Mouse (Mus musculus): Measurements from ENCODE around the gene Hinfp. TPM values are rescaled to one million over a fixed set of nuclear protein-coding genes. Genes with fewer than 3 reads are reported as not detected.

Hinfp gene
- polyA plus RNA-seq, 1 experiment from 2014 or later: 15.1 TPM

- Histone ChIP-seq H3K9me3 (replicated peaks) (no peaks in the 10 kb centered on the region), H3K27ac (peak overlapping the region; percentile 78), H3K36me3 (peaks cover 22% of the 10 kb centered on the region), H3K4me3 (peak overlapping the region; percentile 80), H3K27me3 (no peaks in the 10 kb centered on the region), H3K4me1 (replicated peaks) (peaks cover 30% of the 10 kb centered on the region), H3K4me2 (peak overlapping the region; percentile 93), H3K9ac (peak overlapping the region; percentile 93)
- WGBS: 3% methylated on average over 37 of the region's 37 CpGs
- ATAC-seq (replicated peaks; ENCODE audit: insufficient number of reproducible peaks, insufficient read depth, low FRiP score, low read depth): no peak
Measured at GRCm38 (mm10) chr9:44319105-44319886, 13.8 kb upstream of the Hinfp start.

- H3K4me3 ChIP-seq: peak overlapping the region; percentile 80
- H3K27me3 ChIP-seq: no peaks in the 10 kb centered on the region
- H3K9me3 ChIP-seq (replicated peaks): no peaks in the 10 kb centered on the region
- ATAC-seq (replicated peaks; ENCODE audit: insufficient number of reproducible peaks, insufficient read depth, low FRiP score, low read depth): no peak
- peak overlapping the region; percentile 93 for H3K9ac ChIP-seq
- H3K4me2 ChIP-seq: peak overlapping the region; percentile 93
- peaks cover 30% of the 10 kb centered on the region for H3K4me1 ChIP-seq (replicated peaks)
- no peak overlapping the region for H3K27ac ChIP-seq
- peaks cover 27% of the 10 kb centered on the region for H3K36me3 ChIP-seq
- WGBS: 30% methylated on average over 3 of the region's 3 CpGs
Measured at GRCm38 (mm10) chr9:44318826-44319095, 13.3 kb upstream of the Hinfp start.

GRCm38 (mm10) chr9:44318076-44318825 is 12.8 kb upstream of the Hinfp start:
- Histone ChIP-seq H3K4me1 (replicated peaks) (peaks cover 30% of the 10 kb centered on the region), H3K9ac (peak overlapping the region; percentile 93; the same call in 1 of the 2 replicates), H3K27me3 (no peaks in the 10 kb centered on the region), H3K9me3 (replicated peaks) (no peaks in the 10 kb centered on the region), H3K27ac (no peak overlapping the region), H3K4me3 (peak overlapping the region; percentile 80), H3K4me2 (peak overlapping the region; percentile 93), H3K36me3 (peaks cover 32% of the 10 kb centered on the region)
- 65% methylated on average over 5 of the region's 5 CpGs for WGBS
- no peak for ATAC-seq (replicated peaks; ENCODE audit: insufficient number of reproducible peaks, insufficient read depth, low FRiP score, low read depth)

GRCm38 (mm10) chr9:44317452-44317851 is 12.0 kb upstream of the Hinfp start:
- Histone ChIP-seq H3K27ac (no peak overlapping the region), H3K4me2 (peak overlapping the region; percentile 93; the same call in 1 of the 2 replicates), H3K4me1 (replicated peaks) (peaks cover 30% of the 10 kb centered on the region), H3K9me3 (replicated peaks) (no peaks in the 10 kb centered on the region), H3K9ac (no peak overlapping the region), H3K4me3 (no peak overlapping the region), H3K36me3 (peaks cover 37% of the 10 kb centered on the region), H3K27me3 (no peaks in the 10 kb centered on the region)
- ATAC-seq (replicated peaks; ENCODE audit: insufficient number of reproducible peaks, insufficient read depth, low FRiP score, low read depth): no peak
- WGBS: 64% methylated on average over 4 of the region's 4 CpGs

GRCm38 (mm10) chr9:44314910-44315309 is 9.4 kb upstream of the Hinfp start:
- no peak overlapping the region for H3K27ac ChIP-seq
- H3K36me3 ChIP-seq: peaks cover 37% of the 10 kb centered on the region
- no peaks in the 10 kb centered on the region for H3K9me3 ChIP-seq (replicated peaks)
- no peak for ATAC-seq (replicated peaks; ENCODE audit: insufficient number of reproducible peaks, insufficient read depth, low FRiP score, low read depth)
- H3K4me3 ChIP-seq: no peak overlapping the region
- H3K4me2 ChIP-seq: no peak overlapping the region
- H3K4me1 ChIP-seq (replicated peaks): peaks cover 34% of the 10 kb centered on the region
- WGBS: 91% methylated on average over 18 of the region's 18 CpGs
- H3K27me3 ChIP-seq: no peaks in the 10 kb centered on the region
- no peak overlapping the region for H3K9ac ChIP-seq

- H3K36me3 ChIP-seq: peaks cover 37% of the 10 kb centered on the region
- ATAC-seq (replicated peaks; ENCODE audit: insufficient number of reproducible peaks, insufficient read depth, low FRiP score, low read depth): no peak
Measured at GRCm38 (mm10) chr9:44314257-44314547, 8.7 kb upstream of the Hinfp start.

GRCm38 (mm10) chr9:44313476-44314256 is 8.2 kb upstream of the Hinfp start:
- Histone ChIP-seq H3K27ac (no peak overlapping the region), H3K9ac (no peak overlapping the region), H3K27me3 (no peaks in the 10 kb centered on the region), H3K36me3 (peaks cover 37% of the 10 kb centered on the region), H3K9me3 (replicated peaks) (no peaks in the 10 kb centered on the region), H3K4me1 (replicated peaks) (peaks cover 25% of the 10 kb centered on the region), H3K4me2 (no peak overlapping the region), H3K4me3 (no peak overlapping the region)
- 75% methylated on average over 19 of the region's 19 CpGs for WGBS
- no peak for ATAC-seq (replicated peaks; ENCODE audit: insufficient number of reproducible peaks, insufficient read depth, low FRiP score, low read depth)

More at GRCm38 (mm10) chr9:44314257-44314547, 8.7 kb upstream of the Hinfp start:
- 72% methylated on average over 4 of the region's 4 CpGs for WGBS
- Histone ChIP-seq H3K27ac (no peak overlapping the region), H3K4me3 (no peak overlapping the region), H3K4me1 (replicated peaks) (peaks cover 30% of the 10 kb centered on the region), H3K9me3 (replicated peaks) (no peaks in the 10 kb centered on the region), H3K4me2 (no peak overlapping the region), H3K9ac (no peak overlapping the region), H3K27me3 (no peaks in the 10 kb centered on the region)

- peak; percentile 54; the same call in 1 of the 2 replicates for ATAC-seq (replicated peaks; ENCODE audit: insufficient number of reproducible peaks, insufficient read depth, low FRiP score, low read depth)
- no peak overlapping the region; the same call in 1 of the 2 replicates for H3K4me3 ChIP-seq
- WGBS: 28% methylated on average over 27 of the region's 27 CpGs
- H3K9ac ChIP-seq: no peak overlapping the region
- peak overlapping the region; percentile 54 for H3K27ac ChIP-seq
- peaks cover 36% of the 10 kb centered on the region for H3K36me3 ChIP-seq
- H3K27me3 ChIP-seq: no peaks in the 10 kb centered on the region
- peak overlapping the region; percentile 32 for H3K4me2 ChIP-seq
- H3K9me3 ChIP-seq (replicated peaks): no peaks in the 10 kb centered on the region
- H3K4me1 ChIP-seq (replicated peaks): peaks cover 11% of the 10 kb centered on the region; the same call in 1 of the 2 replicates
Measured at GRCm38 (mm10) chr9:44311136-44312134, 6.0 kb upstream of the Hinfp start.

- peaks cover 11% of the 10 kb centered on the region; the same call in 1 of the 2 replicates for H3K4me1 ChIP-seq (replicated peaks)
- no peaks in the 10 kb centered on the region for H3K9me3 ChIP-seq (replicated peaks)
- no peaks in the 10 kb centered on the region for H3K27me3 ChIP-seq
- ATAC-seq (replicated peaks; ENCODE audit: insufficient number of reproducible peaks, insufficient read depth, low FRiP score, low read depth): no peak
- peaks cover 29% of the 10 kb centered on the region for H3K36me3 ChIP-seq
- no peak overlapping the region for H3K4me3 ChIP-seq
- peak overlapping the region; percentile 30; the same call in 1 of the 2 replicates for H3K27ac ChIP-seq
- H3K4me2 ChIP-seq: peak overlapping the region; percentile 32; the same call in 1 of the 2 replicates
- 43% methylated on average over 10 of the region's 10 CpGs for WGBS
- no peak overlapping the region for H3K9ac ChIP-seq
Measured at GRCm38 (mm10) chr9:44310750-44311135, 5.3 kb upstream of the Hinfp start.

- Histone ChIP-seq H3K4me3 (no peak overlapping the region), H3K4me1 (replicated peaks) (peaks cover 14% of the 10 kb centered on the region), H3K9me3 (replicated peaks) (no peaks in the 10 kb centered on the region), H3K4me2 (no peak overlapping the region), H3K9ac (no peak overlapping the region), H3K27ac (no peak overlapping the region), H3K36me3 (peaks cover 19% of the 10 kb centered on the region), H3K27me3 (no peaks in the 10 kb centered on the region)
- WGBS: 75% methylated on average over 3 of the region's 3 CpGs
- ATAC-seq (replicated peaks; ENCODE audit: insufficient number of reproducible peaks, insufficient read depth, low FRiP score, low read depth): no peak
Measured at GRCm38 (mm10) chr9:44309756-44310155, 4.3 kb upstream of the Hinfp start.
